Mouse (Mus musculus) heart, adult 2 months (tissue): Measurements from ENCODE around the gene Fads2. TPM values are rescaled to one million over a fixed set of nuclear protein-coding genes. Genes with fewer than 3 reads are reported as not detected.
A peak's percentile ranks its signal among the peaks of the same experiment; 100 is the strongest.

Experiments
- DNase-seq, 2 experiments: peaks; one replicate each; pipeline ENCODE4 v3.0.0; 2021
- H3K27ac ChIP-seq: fragments of 200-600 bp; 2 replicates; pipeline ENCODE4 v1.8.1; 2022
- H3K27me3 ChIP-seq: fragments of 200-500 bp; 2 replicates; pipeline ENCODE4 v1.6.1; 2012; ENCODE audit warnings: mild to moderate bottlenecking, low read length, inconsistent platforms, mixed read lengths; ENCODE audit not compliant: control insufficient read depth, insufficient read depth
- H3K36me3 ChIP-seq: fragments of 200-500 bp; 2 replicates; pipeline ENCODE4 v1.6.1; 2012; ENCODE audit warnings: low read length, inconsistent platforms; ENCODE audit not compliant: control insufficient read depth, insufficient read depth
- H3K4me1 ChIP-seq: fragments of 200-500 bp; 2 replicates; pipeline ENCODE4 v1.6.1; 2011; ENCODE audit warnings: low read length; ENCODE audit not compliant: control insufficient read depth, insufficient read depth
- H3K4me3 ChIP-seq: fragments of 200-600 bp; 2 replicates; pipeline ENCODE4 v1.8.1; 2022
- H3K79me2 ChIP-seq: fragments of 200-500 bp; replicated peaks from 2 replicates; pipeline ENCODE4 v1.6.1; 2012; ENCODE audit warnings: mild to moderate bottlenecking, inconsistent platforms, low read length, moderate library complexity, mixed read lengths; ENCODE audit not compliant: control insufficient read depth, insufficient read depth
- H3K9ac ChIP-seq: fragments of 200-500 bp; 2 replicates; pipeline ENCODE4 v1.6.1; 2012; ENCODE audit warnings: low read depth, mild to moderate bottlenecking, control low read depth, inconsistent platforms, low read length, mixed read lengths
- CTCF ChIP-seq: fragments of 200-600 bp; IDR thresholded peaks from 2 replicates; pipeline ENCODE4 v1.8.1; 2022; ENCODE audit warnings: antibody characterized with exemption, mild to moderate bottlenecking, moderate library complexity
- EP300 ChIP-seq: fragments of 200-500 bp; IDR thresholded peaks from 2 replicates; pipeline ENCODE4 v1.6.1; 2011; ENCODE audit warnings: low read depth, low read length, control low read depth; ENCODE audit not compliant: insufficient read depth
- POLR2A ChIP-seq: fragments of 200-500 bp; IDR thresholded peaks from 2 replicates; pipeline ENCODE4 v1.6.1; 2011; ENCODE audit warnings: mild to moderate bottlenecking, low read depth, low read length, control low read depth; ENCODE audit not compliant: insufficient read depth
- WGBS: fragments of 180-500 bp; shearing (Covaris S2); methylation state at CpG from one replicate; pipeline ENCODE4 v1.1.7; 2018; 5-methylcytosine and 5-hydroxymethylcytosine counted together
- intact Hi-C: fragments of 180-260 bp; cut with DNase I; formaldehyde crosslinking; loops from one replicate; pipeline ENCODE4 v1.15.1; 2025
- polyA plus RNA-seq: library from polyadenylated mRNA; depleted of rRNA; stranded (reverse); fragments of >200 nt; gene quantifications from 2 replicates; pipeline ENCODE4 v1.2.3, GENCODE M21; 2012
- total RNA-seq, 2 experiments: library from RNA; stranded (reverse); gene quantifications; 2 replicates each; pipeline ENCODE4 v1.2.3; 2021

Fads2 gene
- total and polyA plus RNA-seq, 3 experiments, result 5.3 to 13.3 (median 6.3) TPM

DNA sequence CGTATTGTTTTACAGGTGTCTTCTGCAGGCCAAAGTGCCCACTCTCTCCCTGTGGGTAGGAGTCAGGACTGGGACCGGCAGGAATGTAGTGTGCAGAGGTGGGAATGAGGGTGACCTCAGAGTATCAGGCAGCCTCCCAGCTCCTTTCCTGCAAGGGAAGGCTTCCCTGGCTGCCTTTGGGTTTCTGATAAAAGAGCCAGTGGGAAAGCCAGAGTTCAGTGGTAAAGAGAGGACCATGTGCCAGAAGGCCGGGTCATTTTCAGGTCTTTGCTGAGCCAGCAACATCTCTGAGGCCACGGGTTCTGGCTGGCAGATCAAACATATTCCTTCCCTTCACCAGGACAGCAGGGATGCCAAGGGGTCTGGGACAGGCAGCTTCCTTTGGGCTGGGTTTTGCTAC, 55.2 kb downstream of the Fads2 start:
- Histone ChIP-seq H3K27ac (peak overlapping the region; percentile 27), H3K4me3 (no peak overlapping the region), H3K79me2 (no peaks in the 10 kb centered on the region), H3K36me3 (no peaks in the 10 kb centered on the region), H3K9ac (no peak overlapping the region), H3K27me3 (no peaks in the 10 kb centered on the region), H3K4me1 (peaks cover 32% of the 10 kb centered on the region)
- TF ChIP-seq POLR2A (no peak), EP300 (no peak), CTCF (no peak)
- WGBS, result 28% methylated on average over 4 of the region's 4 CpGs
- DNase-seq, result peak in 1 of 2 experiments; percentile 48
- intact Hi-C loops, result loop anchor here (2.0 kb wide), 1 partner anchor 14 kb away; no protein-coding TSS in a partner anchor

- Histone ChIP-seq H3K79me2 (no peaks in the 10 kb centered on the region), H3K4me3 (no peak overlapping the region), H3K9ac (no peak overlapping the region), H3K4me1 (peaks cover 34% of the 10 kb centered on the region), H3K36me3 (no peaks in the 10 kb centered on the region), H3K27me3 (no peaks in the 10 kb centered on the region), H3K27ac (no peak overlapping the region; the same call in none of the 2 replicates)
- 59% methylated on average over 2 of the region's 2 CpGs for WGBS
- intact Hi-C loops, result loop anchor here (2.0 kb wide), 1 partner anchor 15 kb away; no protein-coding TSS in a partner anchor
- no peak for DNase-seq
- no peak for TF ChIP-seq CTCF
- TF ChIP-seq EP300, result no peak
- TF ChIP-seq POLR2A, result no peak
These were observed 55.8 kb downstream of the Fads2 start for GRCm38 (mm10) chr19:10045707-10046106.

GRCm38 (mm10) chr19:10043643-10044042, 57.9 kb downstream of the Fads2 start:
- intact Hi-C loops, result loop anchor here (5.0 kb wide), 1 partner anchor 59 kb away; the partner anchor contains the start of gene Fads2
- H3K36me3 ChIP-seq, result no peaks in the 10 kb centered on the region
- H3K27ac ChIP-seq, result peak overlapping the region; percentile 90
- H3K4me1 ChIP-seq, result peaks cover 30% of the 10 kb centered on the region
- H3K9ac ChIP-seq, result no peak overlapping the region
- H3K79me2 ChIP-seq, result no peaks in the 10 kb centered on the region
- peak; percentile 70 to 83 for DNase-seq
- TF ChIP-seq CTCF (peak; percentile 39), POLR2A (0 out of 2 replicates have a peak, but pooled peaks have one; percentile 14), EP300 (peak; percentile 74; the same call in 1 of the 2 replicates)
- H3K4me3 ChIP-seq, result no peak overlapping the region
- H3K27me3 ChIP-seq, result no peaks in the 10 kb centered on the region

DNA sequence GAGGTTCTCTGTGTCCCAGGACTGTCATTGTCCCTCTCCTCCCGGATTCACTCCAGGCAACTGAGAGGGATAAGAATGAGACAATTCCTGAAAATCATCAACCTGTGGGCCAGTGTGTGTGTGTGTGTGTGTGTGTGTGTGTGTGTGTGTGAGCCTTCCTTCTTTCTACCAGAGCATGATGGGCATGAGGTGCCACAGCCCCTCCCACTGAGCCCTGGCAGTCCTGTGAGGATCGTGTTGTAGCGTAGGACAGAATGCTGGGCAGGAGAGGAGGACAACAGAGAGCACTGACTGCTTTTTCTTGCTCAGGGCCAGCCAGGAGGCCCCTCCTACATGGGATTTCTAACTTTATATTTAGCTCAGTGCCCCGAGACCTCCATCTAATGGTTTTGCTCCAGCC, 58.7 kb downstream of the Fads2 start:
- Histone ChIP-seq H3K27me3 (no peaks in the 10 kb centered on the region), H3K4me1 (peaks cover 28% of the 10 kb centered on the region), H3K79me2 (no peaks in the 10 kb centered on the region), H3K36me3 (no peaks in the 10 kb centered on the region), H3K9ac (peak overlapping the region; percentile 33), H3K27ac (peak overlapping the region; percentile 90), H3K4me3 (peak overlapping the region; percentile 68)
- no peak for DNase-seq
- TF ChIP-seq POLR2A (no peak), EP300 (no peak), CTCF (no peak)
- 55% methylated on average over 4 of the region's 4 CpGs for WGBS
- intact Hi-C loops, result loop anchor here (5.0 kb wide), 1 partner anchor 59 kb away; the partner anchor contains the start of gene Fads2

GRCm38 (mm10) chr19:10042232-10042631, 59.3 kb downstream of the Fads2 start:
- H3K27me3 ChIP-seq, result no peaks in the 10 kb centered on the region
- peak overlapping the region; percentile 76 for H3K9ac ChIP-seq
- 5% methylated on average over 6 of the region's 6 CpGs for WGBS
- H3K4me1 ChIP-seq, result peaks cover 28% of the 10 kb centered on the region
- TF ChIP-seq CTCF (no peak), POLR2A (no peak), EP300 (no peak)
- intact Hi-C loops, result loop anchor here (5.0 kb wide), 1 partner anchor 60 kb away; the partner anchor contains the start of gene Fads2
- no peaks in the 10 kb centered on the region for H3K36me3 ChIP-seq
- no peaks in the 10 kb centered on the region for H3K79me2 ChIP-seq
- peak; percentile 62 to 64 for DNase-seq
- peak overlapping the region; percentile 90 for H3K27ac ChIP-seq
- peak overlapping the region; percentile 68 for H3K4me3 ChIP-seq

DNA sequence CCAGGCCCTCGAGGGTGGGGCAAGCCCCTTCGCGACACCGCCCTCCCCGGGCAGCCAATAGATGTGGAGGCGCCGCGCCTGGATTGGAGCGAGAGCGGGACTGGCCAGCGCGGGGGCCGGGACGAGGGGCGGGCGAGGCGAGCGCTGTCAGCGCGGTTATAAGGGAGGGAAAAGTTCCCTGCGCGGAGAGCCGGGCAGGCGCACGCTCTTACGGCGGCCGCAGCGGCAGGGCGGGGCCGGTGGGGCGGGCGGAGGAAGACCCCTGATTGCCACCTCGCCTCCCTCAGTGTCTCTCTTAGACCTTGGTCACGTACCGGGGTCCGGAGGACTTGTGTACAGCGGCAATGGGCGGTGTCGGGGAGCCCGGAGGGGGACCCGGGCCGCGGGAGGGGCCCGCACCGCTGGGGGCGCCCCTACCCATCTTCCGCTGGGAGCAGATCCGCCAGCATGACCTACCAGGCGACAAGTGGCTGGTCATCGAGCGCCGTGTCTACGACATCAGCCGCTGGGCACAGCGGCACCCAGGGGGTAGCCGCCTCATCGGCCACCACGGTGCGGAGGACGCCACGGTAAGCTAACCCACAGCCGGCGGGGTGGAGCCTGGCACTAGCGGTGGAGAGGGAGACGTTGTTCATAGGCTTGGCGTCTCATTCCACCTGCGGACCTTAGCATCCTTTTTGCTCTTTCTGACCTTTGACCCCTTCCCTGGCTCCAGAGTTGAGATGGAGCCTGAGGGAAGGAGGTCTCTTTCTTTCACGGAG, 60.0 kb downstream of the Fads2 start, which contains the start of gene Fads3:
Gene Fads3, plus strand, starts transcription at position 182 of the 761 bp plus-strand sequence.
- TF ChIP-seq POLR2A (peak; percentile 86), CTCF (peak; percentile 42), EP300 (0 out of 2 replicates have a peak, but pooled peaks have one; percentile 7)

More for the DNA sequence above, 60.0 kb downstream of the Fads2 start, which contains the start of gene Fads3:
- intact Hi-C loops, result loop anchor here (5.0 kb wide), 1 partner anchor 61 kb away; the partner anchor contains the start of gene Fads2
- peak; percentile 89 to 92 for DNase-seq
- peak within 1 kb of the TSS; percentile 90 for H3K27ac ChIP-seq
- H3K27me3 ChIP-seq, result no peaks in the 10 kb centered on the region
- H3K4me3 ChIP-seq, result peak within 1 kb of the TSS; percentile 68
- H3K9ac ChIP-seq, result peak within 1 kb of the TSS; percentile 76
- under 1% methylated on average over 64 of the region's 69 CpGs for WGBS
- no peaks in the 10 kb centered on the region for H3K36me3 ChIP-seq
- H3K4me1 ChIP-seq, result peaks cover 22% of the 10 kb centered on the region
- no peaks in the 10 kb centered on the region for H3K79me2 ChIP-seq
